Mouse (Mus musculus) stomach, postnatal 0 days (tissue): ENCODE data around the gene Cdan1. TPM values are rescaled to one million over a fixed set of nuclear protein-coding genes. Genes with fewer than 3 reads are reported as not detected.

Source experiments
- ATAC-seq: fragments of 200-750 bp; cut with Nextera tagmentation; 2 replicates; pipeline ENCODE4 v1.8.0; 2017; ENCODE audit not compliant: low FRiP score, low TSS enrichment
- DNase-seq: peaks from one replicate; pipeline ENCODE4 v3.0.0-alpha.2; 2016; ENCODE audit warnings: low spot score
- H3K27ac ChIP-seq: fragments of 300-500 bp; sonication (generic); replicated peaks from 2 replicates; pipeline ENCODE4 v1.5.1; 2014; ENCODE audit warnings: mild to moderate bottlenecking, control low read depth
- H3K27me3 ChIP-seq: fragments of 300-500 bp; sonication (generic); 2 replicates; pipeline ENCODE4 v1.6.1; 2014; ENCODE audit warnings: low read length; ENCODE audit not compliant: control insufficient read depth, insufficient read depth
- H3K36me3 ChIP-seq: fragments of 300-500 bp; sonication (generic); 2 replicates; pipeline ENCODE4 v1.6.1; 2014; ENCODE audit warnings: low read length, mixed read lengths; ENCODE audit not compliant: control insufficient read depth, insufficient read depth
- H3K4me1 ChIP-seq: fragments of 300-500 bp; sonication (generic); replicated peaks from 2 replicates; pipeline ENCODE4 v1.6.1; 2014; ENCODE audit warnings: antibody characterized with exemption; ENCODE audit not compliant: control insufficient read depth, insufficient read depth
- H3K4me2 ChIP-seq: fragments of 300-500 bp; sonication (generic); replicated peaks from 2 replicates; pipeline ENCODE4 v1.6.1; 2014; ENCODE audit warnings: low read depth, mild to moderate bottlenecking, control low read depth, moderate library complexity
- H3K4me3 ChIP-seq: fragments of 300-500 bp; sonication (generic); 2 replicates; pipeline ENCODE4 v1.5.1; 2014; ENCODE audit warnings: low read depth, low read length, control low read depth
- H3K9ac ChIP-seq: fragments of 300-500 bp; sonication (generic); 2 replicates; pipeline ENCODE4 v1.6.1; 2014; ENCODE audit warnings: mild to moderate bottlenecking, low read length, control low read depth, mixed read lengths
- H3K9me3 ChIP-seq: fragments of 300-500 bp; sonication (generic); 2 replicates; pipeline ENCODE4 v1.6.1; 2016; ENCODE audit warnings: low read length; ENCODE audit not compliant: control insufficient read depth
- CTCF ChIP-seq: IDR thresholded peaks from 2 replicates; pipeline ENCODE4 v1.5.1; 2016; ENCODE audit warnings: antibody characterized with exemption, low read depth, mild to moderate bottlenecking, moderate library complexity
- EP300 ChIP-seq: optimal IDR thresholded peaks from 2 replicates; pipeline ENCODE3; 2016; ENCODE audit warnings: antibody characterized with exemption
- WGBS: fragments of 180-500 bp; shearing (Covaris S2); extraction: QIAGEN DNeasy Blood & Tissue Kit; methylation state at CpG from one replicate; pipeline ENCODE4 v1.1.7; 2014; 5-methylcytosine and 5-hydroxymethylcytosine counted together
- polyA plus RNA-seq: library from polyadenylated mRNA; unstranded; fragments of >200 nt; fragmentation: Nextera tagmentation; extraction: Ambion mirVana; gene quantifications from 2 replicates; pipeline ENCODE4 v1.2.1, GENCODE M21; 2015

Cdan1 gene
- 2.4 and 2.5 TPM in 2 replicates for polyA plus RNA-seq

DNA sequence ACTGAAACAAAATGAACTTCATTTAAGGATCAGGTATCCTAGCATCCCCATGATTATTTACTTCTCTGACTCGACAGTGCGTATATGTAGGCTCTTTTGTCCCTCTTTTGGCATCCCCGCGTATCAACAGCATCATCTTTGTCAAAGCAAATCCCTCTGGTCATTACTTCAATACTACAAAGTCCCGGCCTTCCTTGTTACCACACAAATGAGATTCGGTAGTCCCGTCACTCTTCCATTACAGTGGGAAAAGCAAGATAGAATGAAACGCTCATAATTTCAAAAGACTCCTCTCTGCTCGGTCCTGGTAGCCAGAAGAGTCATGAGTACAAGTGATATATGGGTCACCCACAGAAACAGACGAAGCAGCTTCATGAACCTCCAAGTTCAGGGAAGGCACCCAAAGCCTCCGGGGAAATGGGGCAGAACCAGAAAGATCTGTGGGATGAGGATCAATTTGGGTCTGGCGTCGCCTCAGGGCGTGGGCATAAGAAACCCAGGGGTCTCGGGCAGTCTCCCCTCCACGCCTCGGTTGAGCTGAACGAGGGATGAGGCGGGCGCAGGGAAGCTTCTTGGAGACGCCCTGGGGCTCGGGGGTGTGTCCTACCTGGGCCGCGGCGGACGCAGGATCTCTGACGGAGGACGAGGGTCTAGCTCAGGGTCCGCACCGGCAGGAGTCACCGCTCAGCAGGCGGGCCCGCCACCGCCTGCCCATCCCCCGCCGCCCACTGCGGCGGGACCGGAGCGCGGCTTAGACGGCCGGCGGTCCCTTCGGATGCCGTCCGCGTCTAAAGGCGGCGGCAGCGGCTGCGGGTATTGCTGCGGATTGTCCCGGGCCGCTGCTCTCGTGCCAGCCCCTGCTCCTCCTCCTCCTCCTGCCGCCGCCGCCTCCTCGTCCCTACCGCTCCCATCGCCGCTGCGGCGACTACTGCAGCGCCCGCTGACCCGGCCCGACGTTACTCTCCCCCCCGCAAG is at the start of gene Cdan1:
Gene Cdan1 (minus strand): TSS at position 680 of the 975 bp plus-strand sequence.
- H3K4me1 ChIP-seq, result no peaks in the 10 kb centered on the region
- ATAC-seq, result peak; percentile 60
- no peaks in the 10 kb centered on the region for H3K36me3 ChIP-seq
- H3K9me3 ChIP-seq, result no peaks in the 10 kb centered on the region
- peak; percentile 52 for DNase-seq
- H3K27me3 ChIP-seq, result no peaks in the 10 kb centered on the region
- peak within 1 kb of the TSS; percentile 78 for H3K4me2 ChIP-seq
- peak within 1 kb of the TSS; percentile 53; the same call in 1 of the 2 replicates for H3K27ac ChIP-seq
- TF ChIP-seq CTCF (no peak), EP300 (no peak)
- H3K9ac ChIP-seq, result peak within 1 kb of the TSS; percentile 75
- peak within 1 kb of the TSS; percentile 90 for H3K4me3 ChIP-seq
- under 1% methylated on average over 68 of the region's 71 CpGs for WGBS

DNA sequence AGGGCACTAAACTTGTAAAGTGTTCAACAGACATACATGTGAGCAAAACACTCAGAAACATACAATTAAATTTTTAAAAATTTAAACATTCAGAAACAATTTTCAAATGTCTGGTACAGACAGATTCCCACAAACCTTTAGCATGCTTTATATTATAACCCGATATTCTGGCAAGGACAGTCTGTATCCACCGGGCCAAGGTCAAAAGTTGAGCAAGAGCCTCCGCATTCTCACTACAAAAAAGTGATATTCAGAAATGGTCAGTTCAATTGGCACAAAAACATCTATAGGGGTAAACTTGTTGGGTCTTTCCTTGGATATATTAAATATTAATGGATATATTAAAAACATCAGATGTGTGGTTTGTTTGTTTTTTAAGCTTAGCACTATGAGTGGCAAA is 46.4 kb upstream of the Cdan1 start:
- TF ChIP-seq EP300 (no peak), CTCF (no peak)
- Histone ChIP-seq H3K4me3 (no peak overlapping the region), H3K9me3 (no peaks in the 10 kb centered on the region), H3K27me3 (no peaks in the 10 kb centered on the region), H3K4me1 (no peaks in the 10 kb centered on the region), H3K36me3 (peaks cover 18% of the 10 kb centered on the region), H3K27ac (no peak overlapping the region), H3K9ac (no peak overlapping the region), H3K4me2 (no peak overlapping the region)
- DNase-seq (no peak), ATAC-seq (no peak)
- WGBS, result 94% methylated on average over 3 of the region's 3 CpGs

DNA sequence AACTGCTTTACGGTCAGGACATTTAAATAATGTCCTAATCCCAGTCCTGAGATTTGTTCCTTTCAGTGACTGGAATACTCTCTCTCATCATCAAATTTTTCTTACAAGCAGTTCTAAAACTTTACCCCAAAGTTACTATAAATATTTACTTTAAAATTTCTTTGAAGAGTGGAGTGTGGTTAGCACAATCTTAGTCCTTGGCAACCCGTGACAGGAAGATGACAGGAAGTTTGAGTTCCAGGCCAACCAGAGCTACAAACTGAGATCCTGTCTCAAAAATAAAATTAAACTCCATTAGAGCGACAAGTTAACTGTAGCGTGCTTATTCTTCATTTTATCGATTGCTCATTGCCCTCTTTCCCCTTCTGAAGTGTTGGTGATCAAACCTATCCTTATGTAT is 37.7 kb upstream of the Cdan1 start:
- 69% methylated on average over 5 of the region's 5 CpGs for WGBS
- H3K36me3 ChIP-seq, result peaks cover 8% of the 10 kb centered on the region; the same call in 1 of the 2 replicates

DNA sequence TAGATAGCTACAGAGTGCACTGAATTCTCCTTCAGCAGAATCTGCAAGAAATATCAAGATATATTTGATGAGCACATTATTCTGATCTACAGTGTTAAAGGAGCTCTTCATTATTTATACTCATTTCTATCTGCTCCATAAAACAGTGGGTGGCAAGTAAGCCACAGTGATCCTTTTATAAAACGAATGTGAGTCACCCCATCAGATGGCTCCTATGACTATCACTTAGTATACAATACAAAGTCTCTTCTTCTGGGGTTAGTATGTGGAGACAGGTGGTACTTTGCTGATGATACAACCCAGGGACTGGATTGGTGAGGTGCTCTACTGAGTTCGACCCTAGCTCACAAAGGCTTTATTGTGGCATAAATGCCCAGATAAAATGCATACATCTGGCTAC is 23.3 kb upstream of the Cdan1 start:
- TF ChIP-seq EP300 (no peak), CTCF (no peak)
- Histone ChIP-seq H3K4me3 (no peak overlapping the region), H3K27ac (no peak overlapping the region), H3K4me2 (no peak overlapping the region), H3K9me3 (no peaks in the 10 kb centered on the region), H3K27me3 (no peaks in the 10 kb centered on the region), H3K36me3 (0 out of 2 replicates have a peak, but pooled peaks cover 11% of the 10 kb centered on the region), H3K4me1 (no peaks in the 10 kb centered on the region), H3K9ac (no peak overlapping the region)
- ATAC-seq (no peak), DNase-seq (no peak)
- 88% methylated on average over 2 of the region's 2 CpGs for WGBS

More for the DNA sequence above, 37.7 kb upstream of the Cdan1 start:
- H3K4me2 ChIP-seq, result no peak overlapping the region
- DNase-seq (no peak), ATAC-seq (no peak)
- H3K4me1 ChIP-seq, result no peaks in the 10 kb centered on the region
- H3K9me3 ChIP-seq, result no peaks in the 10 kb centered on the region
- no peak for TF ChIP-seq CTCF
- TF ChIP-seq EP300, result no peak
- no peak overlapping the region for H3K4me3 ChIP-seq
- H3K9ac ChIP-seq, result no peak overlapping the region
- no peaks in the 10 kb centered on the region for H3K27me3 ChIP-seq
- H3K27ac ChIP-seq, result no peak overlapping the region

DNA sequence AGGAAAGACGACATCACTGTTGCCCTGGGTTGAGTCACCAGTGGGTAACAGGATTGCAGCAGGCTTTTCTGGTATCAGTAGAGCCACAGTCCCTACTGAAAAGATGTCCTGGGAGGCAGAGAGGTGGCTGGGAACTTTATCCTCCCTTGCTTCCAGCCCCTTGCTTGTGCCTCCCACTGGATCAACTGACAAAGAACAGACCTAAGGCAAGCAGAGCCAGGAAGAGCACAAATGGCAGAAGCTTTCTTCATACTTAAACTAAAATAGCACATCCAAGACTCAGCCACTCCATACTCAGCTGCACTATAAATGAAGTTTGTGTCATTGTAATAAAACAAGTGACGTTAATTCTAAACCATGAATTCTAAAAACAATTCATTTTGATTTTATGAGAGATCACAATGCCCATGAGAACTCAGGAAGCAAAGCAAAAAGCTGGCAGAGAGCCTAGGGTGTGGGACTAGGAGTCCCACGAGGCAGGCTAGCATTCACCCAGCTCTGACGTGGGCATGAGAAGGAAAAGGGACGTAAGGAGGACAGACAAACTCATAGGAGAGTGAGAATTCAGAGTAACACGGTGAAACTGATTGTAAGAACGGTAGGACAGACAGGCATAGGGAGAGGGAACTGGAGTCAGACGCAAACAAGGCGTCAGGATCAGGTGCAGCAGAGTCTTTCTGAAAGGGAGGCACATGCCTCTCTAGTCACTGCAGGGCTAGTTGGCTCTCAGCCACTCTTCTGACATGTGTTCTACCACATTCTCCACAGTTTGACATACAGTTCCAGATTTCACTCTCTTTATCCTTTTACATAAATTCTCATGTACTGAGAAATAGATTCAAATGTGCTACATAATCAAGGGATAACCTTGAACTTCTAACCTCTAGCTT is 21.8 kb upstream of the Cdan1 start:
- no peak for DNase-seq
- Histone ChIP-seq H3K4me3 (no peak overlapping the region), H3K9ac (no peak overlapping the region), H3K36me3 (0 out of 2 replicates have a peak, but pooled peaks cover 11% of the 10 kb centered on the region), H3K9me3 (no peaks in the 10 kb centered on the region), H3K27ac (peak overlapping the region; percentile 63; the same call in 1 of the 2 replicates), H3K27me3 (no peaks in the 10 kb centered on the region), H3K4me1 (no peaks in the 10 kb centered on the region), H3K4me2 (no peak overlapping the region)
- 67% methylated on average over 9 of the region's 9 CpGs for WGBS
- no peak for TF ChIP-seq CTCF
- TF ChIP-seq EP300, result no peak
- ATAC-seq, result no peak
